Mouse (Mus musculus): ENCODE measurements around the gene Tas2r118. TPM values are rescaled to one million over a fixed set of nuclear protein-coding genes. Genes with fewer than 3 reads are reported as not detected.

Tas2r118 gene
- total and polyA plus RNA-seq, 2 experiments: not detected

GRCm38 (mm10) chr6:23965925-23966324 is 3.9 kb downstream of the Tas2r118 start:
- WGBS: 12% methylated on average over 3 of the region's 3 CpGs
- DNase-seq (ENCODE audit: extremely low read depth, low read depth, low spot score): no peak
- TF ChIP-seq POLR2A (IDR thresholded peaks at IDR 0.05; ENCODE audit: extremely low read depth, insufficient read depth, low read length): no peak
- no peak for TF ChIP-seq CTCF (IDR thresholded peaks at IDR 0.05; ENCODE audit: low read depth, low read length)

GRCm38 (mm10) chr6:23963741-23964140 is 6.1 kb downstream of the Tas2r118 start:
- Histone ChIP-seq H3K9ac (ENCODE audit: low read depth, low read length) (no peak overlapping the region), H3K27ac (replicated peaks; ENCODE audit: insufficient read depth, low read depth, low read length) (no peak overlapping the region), H3K4me3 (ENCODE audit: insufficient read depth, low read depth, low read length) (no peak overlapping the region), H3K27me3 (ENCODE audit: control insufficient read depth, insufficient read depth, low read length) (no peaks in the 10 kb centered on the region), H3K79me2 (ENCODE audit: control insufficient read depth, insufficient read depth, low read length) (no peaks in the 10 kb centered on the region), H3K36me3 (ENCODE audit: control insufficient read depth, insufficient read depth, low read length) (no peaks in the 10 kb centered on the region), H3K4me1 (ENCODE audit: control insufficient read depth, insufficient read depth, low read length) (no peaks in the 10 kb centered on the region)
- WGBS: 57% methylated on average over 1 of the region's 1 CpGs
- no peak for TF ChIP-seq CTCF (IDR thresholded peaks at IDR 0.05; ENCODE audit: low read depth, low read length)
- TF ChIP-seq POLR2A (IDR thresholded peaks at IDR 0.05; ENCODE audit: extremely low read depth, insufficient read depth, low read length): no peak
- DNase-seq (ENCODE audit: extremely low read depth, low read depth, low spot score): no peak

More at GRCm38 (mm10) chr6:23965925-23966324, 3.9 kb downstream of the Tas2r118 start:
- Histone ChIP-seq H3K4me1 (ENCODE audit: control insufficient read depth, insufficient read depth, low read length) (no peaks in the 10 kb centered on the region), H3K36me3 (ENCODE audit: control insufficient read depth, insufficient read depth, low read length) (no peaks in the 10 kb centered on the region), H3K9ac (ENCODE audit: low read depth, low read length) (no peak overlapping the region), H3K27ac (replicated peaks; ENCODE audit: insufficient read depth, low read depth, low read length) (no peak overlapping the region), H3K4me3 (ENCODE audit: insufficient read depth, low read depth, low read length) (no peak overlapping the region), H3K27me3 (ENCODE audit: control insufficient read depth, insufficient read depth, low read length) (no peaks in the 10 kb centered on the region), H3K79me2 (ENCODE audit: control insufficient read depth, insufficient read depth, low read length) (no peaks in the 10 kb centered on the region)

- no peak overlapping the region for H3K27ac ChIP-seq (replicated peaks; ENCODE audit: insufficient read depth, low read depth, low read length)
- no peaks in the 10 kb centered on the region for H3K27me3 ChIP-seq (ENCODE audit: control insufficient read depth, insufficient read depth, low read length)
- no peaks in the 10 kb centered on the region for H3K36me3 ChIP-seq (ENCODE audit: control insufficient read depth, insufficient read depth, low read length)
- H3K79me2 ChIP-seq (ENCODE audit: control insufficient read depth, insufficient read depth, low read length): no peaks in the 10 kb centered on the region
- no peak for DNase-seq (ENCODE audit: extremely low read depth, low read depth, low spot score)
- no peak for TF ChIP-seq POLR2A (IDR thresholded peaks at IDR 0.05; ENCODE audit: extremely low read depth, insufficient read depth, low read length)
- TF ChIP-seq CTCF (IDR thresholded peaks at IDR 0.05; ENCODE audit: low read depth, low read length): no peak
- no peak overlapping the region for H3K9ac ChIP-seq (ENCODE audit: low read depth, low read length)
- H3K4me3 ChIP-seq (ENCODE audit: insufficient read depth, low read depth, low read length): no peak overlapping the region
- no peaks in the 10 kb centered on the region for H3K4me1 ChIP-seq (ENCODE audit: control insufficient read depth, insufficient read depth, low read length)
- WGBS: 90% methylated on average over 1 of the region's 1 CpGs
These were observed 29.1 kb downstream of the Tas2r118 start for GRCm38 (mm10) chr6:23940776-23941175.

- peak; percentile 14 for DNase-seq (ENCODE audit: extremely low read depth, low read depth, low spot score)
- Histone ChIP-seq H3K36me3 (ENCODE audit: control insufficient read depth, insufficient read depth, low read length) (no peaks in the 10 kb centered on the region), H3K4me3 (ENCODE audit: insufficient read depth, low read depth, low read length) (no peak overlapping the region), H3K27ac (replicated peaks; ENCODE audit: insufficient read depth, low read depth, low read length) (no peak overlapping the region), H3K9ac (ENCODE audit: low read depth, low read length) (no peak overlapping the region), H3K27me3 (ENCODE audit: control insufficient read depth, insufficient read depth, low read length) (no peaks in the 10 kb centered on the region), H3K4me1 (ENCODE audit: control insufficient read depth, insufficient read depth, low read length) (no peaks in the 10 kb centered on the region), H3K79me2 (ENCODE audit: control insufficient read depth, insufficient read depth, low read length) (no peaks in the 10 kb centered on the region)
- no peak for TF ChIP-seq CTCF (IDR thresholded peaks at IDR 0.05; ENCODE audit: low read depth, low read length)
- TF ChIP-seq POLR2A (IDR thresholded peaks at IDR 0.05; ENCODE audit: extremely low read depth, insufficient read depth, low read length): no peak
- 75% methylated on average over 2 of the region's 2 CpGs for WGBS
These were observed 31.0 kb downstream of the Tas2r118 start for GRCm38 (mm10) chr6:23938575-23939488.

- no peak overlapping the region for H3K27ac ChIP-seq (replicated peaks; ENCODE audit: insufficient read depth, low read depth, low read length)
- no peaks in the 10 kb centered on the region for H3K4me1 ChIP-seq (ENCODE audit: control insufficient read depth, insufficient read depth, low read length)
- DNase-seq (ENCODE audit: extremely low read depth, low read depth, low spot score): no peak
- 51% methylated on average over 4 of the region's 4 CpGs for WGBS
- no peaks in the 10 kb centered on the region for H3K27me3 ChIP-seq (ENCODE audit: control insufficient read depth, insufficient read depth, low read length)
- no peak overlapping the region for H3K4me3 ChIP-seq (ENCODE audit: insufficient read depth, low read depth, low read length)
- TF ChIP-seq CTCF (IDR thresholded peaks at IDR 0.05; ENCODE audit: low read depth, low read length) (no peak), POLR2A (IDR thresholded peaks at IDR 0.05; ENCODE audit: extremely low read depth, insufficient read depth, low read length) (no peak)
- H3K79me2 ChIP-seq (ENCODE audit: control insufficient read depth, insufficient read depth, low read length): no peaks in the 10 kb centered on the region
- H3K36me3 ChIP-seq (ENCODE audit: control insufficient read depth, insufficient read depth, low read length): no peaks in the 10 kb centered on the region
- no peak overlapping the region for H3K9ac ChIP-seq (ENCODE audit: low read depth, low read length)
These were observed 33.4 kb downstream of the Tas2r118 start for GRCm38 (mm10) chr6:23936414-23936813.

GRCm38 (mm10) chr6:23923806-23924205 is 46.1 kb downstream of the Tas2r118 start:
- Histone ChIP-seq H3K79me2 (ENCODE audit: control insufficient read depth, insufficient read depth, low read length) (no peaks in the 10 kb centered on the region), H3K4me1 (ENCODE audit: control insufficient read depth, insufficient read depth, low read length) (no peaks in the 10 kb centered on the region), H3K9ac (ENCODE audit: low read depth, low read length) (no peak overlapping the region), H3K27ac (replicated peaks; ENCODE audit: insufficient read depth, low read depth, low read length) (no peak overlapping the region), H3K4me3 (ENCODE audit: insufficient read depth, low read depth, low read length) (no peak overlapping the region), H3K36me3 (ENCODE audit: control insufficient read depth, insufficient read depth, low read length) (no peaks in the 10 kb centered on the region), H3K27me3 (ENCODE audit: control insufficient read depth, insufficient read depth, low read length) (no peaks in the 10 kb centered on the region)
- WGBS: 47% methylated on average over 2 of the region's 2 CpGs
- no peak for DNase-seq (ENCODE audit: extremely low read depth, low read depth, low spot score)
- TF ChIP-seq CTCF (IDR thresholded peaks at IDR 0.05; ENCODE audit: low read depth, low read length) (no peak), POLR2A (IDR thresholded peaks at IDR 0.05; ENCODE audit: extremely low read depth, insufficient read depth, low read length) (no peak)

Other genes starting within 250 kb of the Tas2r118 start
- gene Cadps2, start 130.6 kb downstream of the Tas2r118 start, total RNA-seq (2014; rRNA removed): 17.9 and 19.5 TPM in 2 replicates
- 2.7 TPM in 2 replicates for gene Cadps2, start 130.6 kb downstream of the Tas2r118 start, polyA plus RNA-seq (2012; rRNA removed)
- 0.20 TPM in 1 of 2 replicates, not detected in the other for gene Slc13a1, start 198.0 kb upstream of the Tas2r118 start, total RNA-seq (2014; rRNA removed)
- gene Slc13a1, start 198.0 kb upstream of the Tas2r118 start, polyA plus RNA-seq (2012; rRNA removed): 0.09 TPM in 1 of 2 replicates, not detected in the other